Mouse (Mus musculus) midbrain, embryonic 16.5 days (tissue): ENCODE measurements around the gene Svep1. TPM values are rescaled to one million over a fixed set of nuclear protein-coding genes. Genes with fewer than 3 reads are reported as not detected.

Experiments
- ATAC-seq: fragments of 200-750 bp; cut with Nextera tagmentation; 2 replicates; pipeline ENCODE4 v1.8.0; 2017; ENCODE audit warnings: moderate TSS enrichment
- H3K27ac ChIP-seq: fragments of 300-500 bp; sonication (generic); 2 replicates; pipeline ENCODE4 v1.5.1; 2014; ENCODE audit warnings: mild to moderate bottlenecking, low read length, mixed read lengths
- H3K27me3 ChIP-seq: fragments of 300-500 bp; sonication (generic); 2 replicates; pipeline ENCODE4 v1.6.1; 2014; ENCODE audit warnings: low read depth, low read length, mixed read lengths; ENCODE audit not compliant: control insufficient read depth, insufficient read depth
- H3K36me3 ChIP-seq: fragments of 300-500 bp; sonication (generic); 2 replicates; pipeline ENCODE4 v1.6.1; 2014; ENCODE audit warnings: mild to moderate bottlenecking, low read length, moderate library complexity, mixed read lengths; ENCODE audit not compliant: control insufficient read depth, insufficient read depth
- H3K4me1 ChIP-seq: fragments of 300-500 bp; sonication (generic); 2 replicates; pipeline ENCODE4 v1.6.1; 2014; ENCODE audit warnings: mild to moderate bottlenecking, low read length, mixed read lengths; ENCODE audit not compliant: control insufficient read depth, insufficient read depth
- H3K4me2 ChIP-seq: fragments of 300-500 bp; sonication (generic); 2 replicates; pipeline ENCODE4 v1.6.1; 2014; ENCODE audit warnings: mild to moderate bottlenecking, low read length, mixed read lengths
- H3K4me3 ChIP-seq: fragments of 300-500 bp; sonication (generic); 2 replicates; pipeline ENCODE4 v1.5.1; 2014; ENCODE audit warnings: low read depth, mild to moderate bottlenecking, low read length, moderate library complexity, mixed read lengths
- H3K9ac ChIP-seq: fragments of 300-500 bp; sonication (generic); 2 replicates; pipeline ENCODE4 v1.6.1; 2014; ENCODE audit warnings: low read depth, low read length, mixed read lengths
- H3K9me3 ChIP-seq: fragments of 300-500 bp; sonication (generic); replicated peaks from 2 replicates; pipeline ENCODE4 v1.6.1; 2014; ENCODE audit warnings: mild to moderate bottlenecking, low read length, mixed read lengths; ENCODE audit not compliant: control insufficient read depth, poor library complexity, severe bottlenecking
- WGBS: fragments of 180-500 bp; shearing (Covaris S2); extraction: QIAGEN DNeasy Blood & Tissue Kit; methylation state at CpG from one replicate; pipeline ENCODE4 v1.1.7; 2014; 5-methylcytosine and 5-hydroxymethylcytosine counted together
- polyA plus RNA-seq: library from polyadenylated mRNA; unstranded; fragments of >200 nt; fragmentation: Nextera tagmentation; extraction: Ambion mirVana; gene quantifications from 2 replicates; pipeline ENCODE4 v1.2.1, GENCODE M21; 2015

Svep1 gene
- polyA plus RNA-seq, 1 experiment from 2014 or later: 0.94 TPM

DNA sequence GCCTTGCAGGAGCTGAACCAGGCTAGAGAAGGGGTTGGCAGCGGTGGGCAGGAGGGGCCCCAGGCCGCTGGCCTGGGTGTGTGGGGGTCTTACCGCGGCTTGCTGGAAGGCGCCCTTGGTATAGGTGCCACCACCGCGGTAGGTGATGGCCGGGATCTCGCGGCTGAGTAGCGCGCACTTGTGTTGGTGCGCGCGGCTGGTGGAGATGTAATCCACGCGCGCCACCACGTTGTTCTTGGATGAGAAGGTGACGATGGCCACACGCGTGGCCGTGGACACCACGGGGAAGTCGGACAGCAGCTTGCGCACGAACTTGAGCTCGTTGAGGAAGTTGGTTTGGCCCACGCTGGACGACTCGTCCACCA, 927 bp downstream of the Svep1 start:
- Histone ChIP-seq H3K27me3 (peaks cover 21% of the 10 kb centered on the region), H3K9ac (peak overlapping the region; percentile 69), H3K4me3 (peak overlapping the region; percentile 60), H3K9me3 (no peaks in the 10 kb centered on the region), H3K36me3 (no peaks in the 10 kb centered on the region), H3K27ac (no peak overlapping the region), H3K4me2 (peak overlapping the region; percentile 99), H3K4me1 (peaks cover 8% of the 10 kb centered on the region; the same call in 1 of the 2 replicates)
- ATAC-seq: peak; percentile 63
- WGBS: 1% methylated on average over 31 of the region's 31 CpGs

DNA sequence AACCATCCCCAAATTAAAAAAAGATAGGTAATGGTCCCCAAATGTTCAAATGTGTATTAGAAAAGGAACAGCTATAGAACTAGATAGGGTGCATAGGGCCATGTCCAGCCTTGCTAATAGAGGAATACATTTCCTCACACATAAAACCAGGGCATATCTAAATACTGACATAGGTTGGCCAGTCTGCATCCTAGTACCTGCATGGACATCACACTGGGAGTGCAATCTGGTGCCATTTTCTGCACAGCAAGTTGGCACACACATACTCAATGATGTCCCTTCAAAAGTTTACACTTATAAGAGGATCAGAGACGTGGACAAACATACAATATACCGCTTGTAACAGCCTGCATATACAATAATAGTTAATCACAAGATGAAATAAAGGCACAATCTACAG, 5.0 kb downstream of the Svep1 start:
- no peak overlapping the region for H3K9ac ChIP-seq
- no peaks in the 10 kb centered on the region for H3K9me3 ChIP-seq
- no peaks in the 10 kb centered on the region for H3K36me3 ChIP-seq
- H3K4me2 ChIP-seq: no peak overlapping the region
- H3K27me3 ChIP-seq: peaks cover 19% of the 10 kb centered on the region
- WGBS: 87% methylated on average over 2 of the region's 2 CpGs
- no peak overlapping the region for H3K27ac ChIP-seq
- no peak overlapping the region for H3K4me3 ChIP-seq
- no peak for ATAC-seq
- peaks cover 8% of the 10 kb centered on the region; the same call in 1 of the 2 replicates for H3K4me1 ChIP-seq

DNA sequence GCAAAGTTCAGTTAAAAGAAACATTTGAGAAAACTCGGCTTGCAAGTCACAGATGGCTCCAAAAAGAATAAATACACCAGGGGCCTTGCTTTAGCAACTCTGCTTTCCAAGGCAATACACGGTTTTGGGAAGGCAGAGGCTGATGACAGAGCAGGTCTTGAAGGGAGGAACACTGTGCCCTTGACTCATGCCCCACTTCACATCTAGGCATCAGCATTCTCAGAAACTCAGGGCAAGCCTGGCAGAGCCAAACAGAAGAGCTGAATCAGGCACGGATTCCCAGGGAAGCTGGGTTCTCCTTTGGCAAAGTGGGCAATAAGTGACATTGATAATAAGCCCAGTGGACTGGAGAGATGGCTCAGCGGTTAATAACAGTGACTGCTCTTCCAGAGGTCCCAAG, 5.8 kb downstream of the Svep1 start:
- H3K4me1 ChIP-seq: peaks cover 3% of the 10 kb centered on the region; the same call in 1 of the 2 replicates
- no peak for ATAC-seq
- H3K9ac ChIP-seq: no peak overlapping the region
- peaks cover 11% of the 10 kb centered on the region for H3K27me3 ChIP-seq
- H3K4me2 ChIP-seq: no peak overlapping the region
- WGBS: 74% methylated on average over 4 of the region's 4 CpGs
- H3K4me3 ChIP-seq: no peak overlapping the region
- no peaks in the 10 kb centered on the region for H3K9me3 ChIP-seq
- H3K36me3 ChIP-seq: no peaks in the 10 kb centered on the region
- H3K27ac ChIP-seq: no peak overlapping the region

DNA sequence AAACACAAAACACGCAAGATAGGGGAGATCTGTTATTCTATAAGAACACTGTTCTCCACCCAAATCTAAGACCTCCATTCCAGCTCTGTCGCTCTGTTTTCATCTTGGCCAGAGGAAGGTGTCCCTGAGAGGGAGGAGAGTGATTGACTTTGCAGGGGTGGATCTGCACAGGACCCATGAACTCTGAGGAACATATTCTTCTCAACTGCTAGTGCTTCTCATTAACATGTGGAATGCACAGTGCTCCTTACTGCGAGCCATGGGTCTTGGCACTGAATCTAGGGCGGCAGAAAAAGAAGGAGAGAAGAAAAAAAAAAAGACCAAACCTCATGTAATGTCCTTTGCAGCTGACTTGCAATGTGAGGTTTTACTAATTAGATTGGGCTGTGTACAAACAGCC, 9.4 kb downstream of the Svep1 start:
- WGBS: 78% methylated on average over 4 of the region's 4 CpGs
- no peak overlapping the region for H3K4me3 ChIP-seq
- no peaks in the 10 kb centered on the region for H3K9me3 ChIP-seq
- no peaks in the 10 kb centered on the region for H3K4me1 ChIP-seq
- no peak overlapping the region for H3K9ac ChIP-seq
- no peaks in the 10 kb centered on the region for H3K27me3 ChIP-seq
- H3K27ac ChIP-seq: no peak overlapping the region
- H3K36me3 ChIP-seq: no peaks in the 10 kb centered on the region
- no peak overlapping the region for H3K4me2 ChIP-seq
- ATAC-seq: no peak

DNA sequence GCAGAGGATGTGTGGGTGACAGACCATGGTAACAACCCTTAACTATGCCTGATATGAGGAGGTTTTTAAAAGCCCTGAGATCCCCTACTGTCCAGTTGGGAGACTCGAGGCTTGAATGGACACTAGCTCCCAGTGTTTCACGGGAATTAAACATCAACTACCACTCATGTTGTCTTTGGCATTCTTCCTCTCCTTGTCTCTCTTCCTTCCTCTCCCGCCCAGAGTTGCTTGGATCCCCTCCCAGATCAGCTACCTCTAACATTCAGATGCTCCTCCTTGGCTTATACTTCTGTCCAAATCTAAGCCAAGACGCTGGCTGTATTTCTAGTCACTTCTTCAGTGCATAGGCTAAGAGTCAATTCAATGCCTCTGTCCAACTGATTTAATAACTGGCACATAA, 9.9 kb downstream of the Svep1 start:
- Histone ChIP-seq H3K4me1 (no peaks in the 10 kb centered on the region), H3K9me3 (no peaks in the 10 kb centered on the region), H3K4me3 (no peak overlapping the region), H3K4me2 (no peak overlapping the region), H3K36me3 (no peaks in the 10 kb centered on the region), H3K9ac (no peak overlapping the region), H3K27me3 (no peaks in the 10 kb centered on the region), H3K27ac (no peak overlapping the region)
- ATAC-seq: no peak
- WGBS: 80% methylated on average over 4 of the region's 4 CpGs

DNA sequence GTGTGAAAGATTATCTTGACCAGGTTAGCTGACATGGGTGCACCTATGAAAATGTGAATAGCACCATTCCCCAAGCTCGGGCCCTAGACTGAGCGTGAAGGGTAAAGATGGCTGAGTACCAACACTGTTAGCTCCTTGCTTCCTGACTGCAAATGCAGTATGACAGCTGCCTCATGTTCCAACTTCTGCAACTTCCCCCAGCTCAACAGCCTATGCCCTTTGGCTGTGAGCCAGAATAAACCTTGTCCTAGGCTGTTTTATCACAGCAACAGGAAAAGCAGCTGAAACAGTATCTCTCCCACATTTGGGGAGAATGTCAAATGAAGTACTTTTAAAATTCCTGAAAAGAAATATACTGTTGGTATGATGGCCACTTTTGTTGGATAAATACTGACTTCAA, 10.7 kb downstream of the Svep1 start:
- no peak overlapping the region for H3K9ac ChIP-seq
- H3K27ac ChIP-seq: no peak overlapping the region
- no peak for ATAC-seq
- no peaks in the 10 kb centered on the region for H3K36me3 ChIP-seq
- no peak overlapping the region for H3K4me3 ChIP-seq
- no peak overlapping the region for H3K4me2 ChIP-seq
- no peaks in the 10 kb centered on the region for H3K9me3 ChIP-seq
- 96% methylated on average over 2 of the region's 2 CpGs for WGBS
- H3K27me3 ChIP-seq: no peaks in the 10 kb centered on the region
- H3K4me1 ChIP-seq: no peaks in the 10 kb centered on the region

DNA sequence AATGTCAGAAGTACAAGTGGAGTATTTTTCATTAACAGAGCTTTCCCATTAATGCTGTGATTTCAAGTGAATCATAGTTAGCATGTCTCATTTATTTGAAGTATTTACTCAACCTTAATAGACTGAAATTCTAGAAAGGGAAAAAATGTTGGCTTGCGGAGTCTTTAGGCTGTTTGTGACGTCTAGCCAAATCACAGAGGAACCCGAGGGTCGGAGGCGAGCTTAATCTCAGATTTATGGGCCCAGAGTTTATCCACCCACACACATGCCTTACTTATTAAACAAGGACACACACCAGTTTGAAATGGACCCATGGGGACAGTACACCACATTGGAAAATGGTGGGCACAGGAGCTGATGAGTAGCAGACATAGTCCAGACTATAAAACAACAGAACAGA, 17.4 kb downstream of the Svep1 start:
- Histone ChIP-seq H3K36me3 (no peaks in the 10 kb centered on the region), H3K9me3 (no peaks in the 10 kb centered on the region), H3K4me3 (no peak overlapping the region), H3K27me3 (no peaks in the 10 kb centered on the region), H3K4me2 (no peak overlapping the region), H3K9ac (no peak overlapping the region), H3K4me1 (no peaks in the 10 kb centered on the region), H3K27ac (no peak overlapping the region)
- no peak for ATAC-seq
- WGBS: 89% methylated on average over 5 of the region's 5 CpGs

DNA sequence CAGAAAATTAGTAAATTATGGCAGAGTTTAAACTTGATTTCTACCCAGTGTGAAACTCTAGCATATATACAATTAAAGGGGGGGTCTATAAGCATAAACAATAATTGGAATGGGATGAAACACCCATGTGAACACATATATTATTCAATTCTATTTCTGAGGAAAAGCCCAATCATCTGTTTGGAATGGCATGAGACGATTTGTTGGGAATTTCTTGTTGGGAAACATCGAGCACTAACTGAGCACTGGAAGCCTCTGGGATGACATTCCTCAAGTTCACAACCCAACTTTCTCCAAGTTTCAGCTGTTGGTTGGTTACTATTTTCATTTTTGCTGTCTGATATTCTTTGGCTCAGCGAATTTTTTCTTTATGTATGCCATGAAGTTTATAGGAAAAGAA, 21.3 kb downstream of the Svep1 start:
- 89% methylated on average over 3 of the region's 3 CpGs for WGBS
- H3K4me1 ChIP-seq: no peaks in the 10 kb centered on the region
- ATAC-seq: no peak

DNA sequence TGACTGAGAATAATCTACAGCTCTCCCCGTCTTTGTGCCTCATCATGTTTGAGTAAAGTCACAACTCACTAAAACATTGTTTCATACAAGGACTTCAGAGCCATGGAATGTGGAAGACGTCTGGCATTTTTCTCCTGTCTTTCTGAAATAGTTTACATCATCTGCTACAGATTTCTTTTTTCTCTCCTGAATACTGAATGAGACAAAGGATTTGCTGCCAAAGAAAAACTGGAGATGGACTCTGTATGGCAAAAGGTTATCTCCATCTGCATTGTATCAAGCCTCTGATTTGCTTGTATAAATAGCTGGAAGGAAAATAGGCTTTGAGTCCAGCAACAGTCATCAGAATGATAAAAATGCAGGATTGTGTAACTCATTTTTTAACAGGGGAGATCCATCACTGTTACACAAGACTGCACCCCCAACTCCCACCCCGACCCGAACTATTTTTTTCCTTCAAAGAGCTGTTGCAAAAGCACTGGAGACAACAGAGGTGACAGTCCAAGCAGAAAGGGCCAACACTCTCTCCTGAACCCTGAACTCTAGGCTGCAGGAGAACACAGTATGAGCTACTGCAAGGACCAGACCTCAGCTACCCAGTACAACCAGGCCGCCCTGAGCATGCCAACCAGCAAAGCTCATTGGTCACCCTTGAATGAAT, 21.8 kb downstream of the Svep1 start:
- H3K27me3 ChIP-seq: no peaks in the 10 kb centered on the region
- no peak overlapping the region for H3K9ac ChIP-seq
- H3K36me3 ChIP-seq: no peaks in the 10 kb centered on the region
- H3K9me3 ChIP-seq: no peaks in the 10 kb centered on the region
- H3K4me2 ChIP-seq: no peak overlapping the region
- H3K27ac ChIP-seq: no peak overlapping the region
- no peak overlapping the region for H3K4me3 ChIP-seq
- ATAC-seq: no peak
- WGBS: 82% methylated on average over 5 of the region's 5 CpGs
- no peaks in the 10 kb centered on the region for H3K4me1 ChIP-seq

More for the DNA sequence above, 21.3 kb downstream of the Svep1 start:
- Histone ChIP-seq H3K9me3 (no peaks in the 10 kb centered on the region), H3K4me2 (no peak overlapping the region), H3K36me3 (no peaks in the 10 kb centered on the region), H3K4me3 (no peak overlapping the region), H3K27ac (no peak overlapping the region), H3K27me3 (no peaks in the 10 kb centered on the region), H3K9ac (no peak overlapping the region)
